Mouse (Mus musculus) brain, adult 2 months (tissue): ENCODE data around the gene Pik3c2a.

Experiments
- DNase-seq: peaks from one replicate; pipeline ENCODE4 v3.0.0; 2011; ENCODE audit warnings: low read depth, low spot score

Gene Pik3c2a

DNA sequence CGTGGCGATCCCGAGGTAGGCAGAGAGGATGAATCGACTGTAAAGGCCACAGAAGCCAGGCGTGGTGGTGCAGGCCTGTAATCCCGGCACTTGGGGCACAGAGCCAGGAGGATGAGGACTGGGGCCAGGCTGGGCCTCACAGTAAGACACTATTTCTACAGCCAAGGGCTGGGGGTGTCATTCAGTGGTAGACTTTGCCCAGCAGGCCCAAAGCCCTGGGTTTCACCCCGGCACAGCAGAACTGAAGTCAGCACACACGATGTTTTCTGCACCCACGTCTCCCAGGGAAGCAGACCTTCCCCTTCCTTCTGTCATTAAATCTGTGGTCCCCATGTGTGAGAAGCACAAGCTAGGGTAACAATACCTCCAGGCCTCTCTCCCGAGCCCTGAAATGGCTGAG is 144.9 kb downstream of the Pik3c2a start:
- DNase-seq = no peak

DNA sequence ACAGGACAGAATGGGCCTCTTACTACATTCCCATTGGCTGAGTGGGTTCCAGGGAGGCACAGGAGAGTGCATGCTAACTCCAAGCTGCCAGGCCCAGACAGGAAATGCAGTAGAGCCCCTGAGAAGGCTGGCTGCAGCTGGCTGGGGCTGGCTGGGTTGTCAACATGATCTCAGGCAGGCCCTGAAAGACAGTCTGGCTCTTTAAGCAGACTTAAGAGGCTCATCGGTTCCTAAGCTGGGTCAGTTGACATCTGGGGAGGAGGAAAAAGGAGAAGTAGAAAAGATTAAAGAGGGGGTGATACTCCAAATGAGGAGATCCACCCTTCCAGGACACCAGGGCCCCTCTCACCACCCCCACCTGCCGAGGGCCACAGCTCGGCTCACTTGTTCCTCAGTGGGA is 148.3 kb downstream of the Pik3c2a start:
- no peak for DNase-seq

DNA sequence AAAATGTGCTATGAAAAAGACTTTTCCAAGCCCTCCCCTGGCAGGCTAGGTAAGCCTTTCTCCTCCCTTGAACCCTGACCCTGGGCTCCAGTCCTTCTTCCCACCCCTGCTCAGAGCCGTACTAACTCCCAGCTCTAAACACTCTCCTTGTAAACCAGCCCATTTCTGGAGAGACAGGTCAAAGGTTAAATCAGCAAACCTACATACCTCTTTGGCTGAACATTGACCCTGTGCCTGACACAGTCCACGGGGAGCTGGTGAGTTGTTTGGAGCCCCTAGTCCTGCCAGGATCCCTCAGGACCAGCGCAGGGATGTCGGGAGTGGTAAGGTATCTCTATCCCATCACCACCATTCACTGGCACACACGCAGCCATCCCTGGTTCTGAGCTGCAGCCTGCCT is 150.9 kb downstream of the Pik3c2a start:
- no peak for DNase-seq

DNA sequence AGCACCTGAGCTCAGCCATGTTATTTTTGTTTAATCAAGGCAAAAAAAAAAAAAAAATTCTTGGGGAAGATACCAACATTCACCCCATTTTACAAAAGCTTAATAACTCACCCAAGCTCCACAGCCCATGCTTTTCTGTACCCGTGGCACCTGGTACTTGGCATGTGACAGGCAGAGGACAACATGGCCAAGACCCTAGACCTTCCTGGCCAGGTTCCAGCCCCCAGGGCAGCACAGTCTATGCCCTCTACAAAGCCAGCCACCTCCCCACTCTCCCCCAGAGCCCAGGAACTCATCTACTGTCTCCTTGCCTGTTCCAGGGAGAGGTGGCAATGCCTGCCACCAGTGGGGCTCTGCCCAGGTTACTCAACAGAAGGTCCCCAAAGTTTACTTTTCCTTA is 152.7 kb downstream of the Pik3c2a start:
- no peak for DNase-seq

DNA sequence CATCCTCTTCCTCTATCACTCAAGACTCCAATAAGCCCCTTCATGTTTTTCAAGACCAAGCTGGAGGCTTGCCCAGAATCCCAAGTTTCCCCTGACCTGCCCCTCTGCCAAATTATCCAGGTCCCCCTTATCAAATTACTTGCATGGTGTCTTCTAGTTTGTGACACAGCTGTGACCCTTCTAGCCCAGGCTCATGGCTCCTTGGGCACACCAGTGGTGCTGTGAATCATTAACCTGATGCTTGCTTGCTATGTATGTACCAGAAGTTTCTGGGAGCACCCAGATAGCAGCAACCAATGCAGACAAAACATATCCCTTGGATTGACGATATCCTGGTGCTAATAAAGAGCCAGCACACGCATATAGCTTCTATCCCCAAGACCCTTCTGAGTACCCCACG is 154.3 kb downstream of the Pik3c2a start:
- DNase-seq = no peak

DNA sequence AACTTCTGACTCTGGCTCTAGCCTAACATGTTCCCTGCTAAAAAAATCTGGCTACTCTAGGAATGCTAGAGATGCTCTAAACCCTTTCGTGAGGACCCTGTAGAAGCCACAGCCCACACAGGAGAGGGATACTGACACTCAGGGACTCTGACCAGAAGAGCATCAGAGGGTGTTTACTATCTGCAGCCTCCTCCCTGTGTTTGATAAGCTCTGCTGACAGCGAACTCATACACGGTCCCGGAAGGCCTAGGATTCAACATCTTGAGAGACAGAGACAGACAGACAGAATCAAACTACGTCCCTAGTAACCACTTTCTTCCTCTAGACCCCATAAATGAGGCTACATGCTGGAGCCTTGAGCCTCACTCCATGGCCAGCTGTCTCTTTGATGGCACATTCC is 155.3 kb downstream of the Pik3c2a start:
- no peak for DNase-seq
